Mouse (Mus musculus) megakaryocyte, embryonic 14.5 days (primary cell): ENCODE measurements around the gene 2310061I04Rik.

Source experiments
- FLI1 ChIP-seq: IDR thresholded peaks from 2 replicates; pipeline ENCODE4 v1.6.1; 2012; ENCODE audit warnings: low read length, inconsistent platforms, mixed read lengths
- GATA1 ChIP-seq: IDR thresholded peaks from 3 replicates; pipeline ENCODE4 v1.6.1; 2012; ENCODE audit warnings: mixed read lengths, low read length, inconsistent platforms, borderline replicate concordance

DNA sequence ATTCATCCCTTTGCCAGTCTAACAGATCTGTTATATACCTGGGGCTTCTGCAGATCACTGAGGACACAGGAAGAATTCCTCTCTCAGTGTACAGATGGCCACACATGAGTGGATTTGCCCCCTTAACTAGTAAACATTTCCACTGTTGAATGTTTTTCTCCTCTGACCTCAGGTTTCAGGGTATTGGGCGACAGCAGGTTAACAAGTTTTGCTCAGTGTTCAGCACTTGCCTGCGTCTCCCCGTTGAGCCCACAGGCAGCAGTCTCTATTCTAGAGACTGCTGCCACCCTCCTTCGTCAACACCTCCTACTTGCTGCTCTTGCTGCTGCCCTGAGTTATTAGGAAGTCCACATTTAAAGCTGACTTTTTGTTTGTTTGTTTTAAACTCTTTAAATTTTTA, 24.5 kb upstream of the 2310061I04Rik start:
- TF ChIP-seq GATA1 (no peak), FLI1 (no peak)
